Mouse (Mus musculus) neural tube, embryonic 14.5 days (tissue): ENCODE data around the gene Atp8b3. TPM values are rescaled to one million over a fixed set of nuclear protein-coding genes. Genes with fewer than 3 reads are reported as not detected.
A peak's percentile ranks its signal among the peaks of the same experiment; 100 is the strongest.

Source experiments
- ATAC-seq: fragments of 200-750 bp; cut with Nextera tagmentation; 2 replicates; pipeline ENCODE4 v1.8.0; 2017; ENCODE audit warnings: low read depth, mild to moderate bottlenecking, moderate TSS enrichment, moderate library complexity
- H3K27ac ChIP-seq: fragments of 300-500 bp; sonication (generic); 2 replicates; pipeline ENCODE4 v1.5.1; 2014; ENCODE audit warnings: low read depth, mild to moderate bottlenecking, control low read depth, low read length, moderate library complexity, mixed read lengths
- H3K27me3 ChIP-seq: fragments of 300-500 bp; sonication (generic); 2 replicates; pipeline ENCODE4 v1.6.1; 2014; ENCODE audit warnings: low read length; ENCODE audit not compliant: control insufficient read depth, insufficient read depth
- H3K36me3 ChIP-seq: fragments of 300-500 bp; sonication (generic); 2 replicates; pipeline ENCODE4 v1.6.1; 2014; ENCODE audit warnings: low read length, mixed read lengths; ENCODE audit not compliant: control insufficient read depth, insufficient read depth
- H3K4me1 ChIP-seq: fragments of 300-500 bp; sonication (generic); 2 replicates; pipeline ENCODE4 v1.6.1; 2014; ENCODE audit warnings: low read length; ENCODE audit not compliant: control insufficient read depth, insufficient read depth
- H3K4me2 ChIP-seq: fragments of 300-500 bp; sonication (generic); 2 replicates; pipeline ENCODE4 v1.6.1; 2014; ENCODE audit warnings: mild to moderate bottlenecking, low read depth, low read length, control low read depth
- H3K4me3 ChIP-seq: fragments of 300-500 bp; sonication (generic); 2 replicates; pipeline ENCODE4 v1.5.1; 2014; ENCODE audit warnings: low read depth, low read length, control low read depth, mixed read lengths
- H3K9ac ChIP-seq: fragments of 300-500 bp; sonication (generic); replicated peaks from 2 replicates; pipeline ENCODE4 v1.6.1; 2014; ENCODE audit warnings: low read depth, mild to moderate bottlenecking, control low read depth, low read length, mixed read lengths
- H3K9me3 ChIP-seq: fragments of 300-500 bp; sonication (generic); 2 replicates; pipeline ENCODE4 v1.6.1; 2016; ENCODE audit warnings: low read length; ENCODE audit not compliant: control insufficient read depth
- WGBS: fragments of 180-500 bp; shearing (Covaris S2); extraction: QIAGEN DNeasy Blood & Tissue Kit; methylation state at CpG from one replicate; pipeline ENCODE4 v1.1.7; 2014; 5-methylcytosine and 5-hydroxymethylcytosine counted together
- polyA plus RNA-seq: library from polyadenylated mRNA; unstranded; fragments of >200 nt; fragmentation: Nextera tagmentation; extraction: Ambion mirVana; gene quantifications from 2 replicates; pipeline ENCODE4 v1.2.1, GENCODE M21; 2014

The Atp8b3 gene
- polyA plus RNA-seq, 1 experiment from 2014 or later: 0.79 TPM

GRCm38 (mm10) chr10:80496421-80496820, 42.5 kb downstream of the Atp8b3 start:
- 1% methylated on average over 20 of the region's 20 CpGs for WGBS
- H3K27ac ChIP-seq: no peak overlapping the region
- H3K4me2 ChIP-seq: no peak overlapping the region; the same call in 1 of the 2 replicates
- ATAC-seq: no peak
- H3K9me3 ChIP-seq: no peaks in the 10 kb centered on the region
- H3K4me3 ChIP-seq: peak overlapping the region; percentile 32
- H3K36me3 ChIP-seq: no peaks in the 10 kb centered on the region
- H3K9ac ChIP-seq: 0 out of 2 replicates have a peak overlapping the region, but pooled peaks have one; percentile 16
- peaks cover 80% of the 10 kb centered on the region for H3K27me3 ChIP-seq
- 0 out of 2 replicates have a peak, but pooled peaks cover 9% of the 10 kb centered on the region for H3K4me1 ChIP-seq

GRCm38 (mm10) chr10:80495901-80496300, 43.0 kb downstream of the Atp8b3 start:
- ATAC-seq: no peak
- H3K4me2 ChIP-seq: no peak overlapping the region; the same call in 1 of the 2 replicates
- H3K27ac ChIP-seq: no peak overlapping the region
- under 1% methylated on average over 28 of the region's 35 CpGs for WGBS
- H3K9me3 ChIP-seq: no peaks in the 10 kb centered on the region
- H3K36me3 ChIP-seq: no peaks in the 10 kb centered on the region
- H3K4me3 ChIP-seq: peak overlapping the region; percentile 32
- 0 out of 2 replicates have a peak, but pooled peaks cover 9% of the 10 kb centered on the region for H3K4me1 ChIP-seq
- H3K9ac ChIP-seq: no peak overlapping the region
- H3K27me3 ChIP-seq: peaks cover 85% of the 10 kb centered on the region

GRCm38 (mm10) chr10:80494732-80495131, 44.2 kb downstream of the Atp8b3 start, which contains the start of gene Onecut3:
Gene Onecut3 (plus strand): TSS chr10:80494835.
- Histone ChIP-seq H3K9me3 (no peaks in the 10 kb centered on the region), H3K27ac (0 out of 2 replicates have a peak within 1 kb of the TSS, but pooled peaks have one; percentile 16), H3K36me3 (no peaks in the 10 kb centered on the region), H3K4me2 (peak within 1 kb of the TSS; percentile 60), H3K9ac (peak within 1 kb of the TSS; percentile 32), H3K27me3 (peaks cover 83% of the 10 kb centered on the region), H3K4me3 (peak within 1 kb of the TSS; percentile 32), H3K4me1 (0 out of 2 replicates have a peak, but pooled peaks cover 9% of the 10 kb centered on the region)
- peak; percentile 28; the same call in 1 of the 2 replicates for ATAC-seq
- 0% methylated on average over 34 of the region's 42 CpGs for WGBS

- Histone ChIP-seq H3K4me3 (no peak overlapping the region), H3K4me2 (no peak overlapping the region), H3K9me3 (no peaks in the 10 kb centered on the region), H3K36me3 (no peaks in the 10 kb centered on the region), H3K9ac (no peak overlapping the region), H3K27ac (no peak overlapping the region), H3K4me1 (0 out of 2 replicates have a peak, but pooled peaks cover 2% of the 10 kb centered on the region), H3K27me3 (peaks cover 60% of the 10 kb centered on the region)
- 2% methylated on average over 22 of the region's 22 CpGs for WGBS
- no peak for ATAC-seq
These were observed 48.9 kb downstream of the Atp8b3 start for GRCm38 (mm10) chr10:80490051-80490450.

- ATAC-seq: no peak
- H3K9ac ChIP-seq: no peak overlapping the region
- peaks cover 34% of the 10 kb centered on the region for H3K27me3 ChIP-seq
- H3K4me1 ChIP-seq: no peaks in the 10 kb centered on the region
- no peaks in the 10 kb centered on the region for H3K36me3 ChIP-seq
- WGBS: 80% methylated on average over 7 of the region's 7 CpGs
- no peak overlapping the region for H3K27ac ChIP-seq
- no peak overlapping the region for H3K4me2 ChIP-seq
- H3K4me3 ChIP-seq: no peak overlapping the region
- H3K9me3 ChIP-seq: no peaks in the 10 kb centered on the region
These were observed 52.0 kb downstream of the Atp8b3 start for GRCm38 (mm10) chr10:80486862-80487379.

- Histone ChIP-seq H3K4me1 (0 out of 2 replicates have a peak, but pooled peaks cover 2% of the 10 kb centered on the region), H3K4me3 (no peak overlapping the region), H3K27ac (no peak overlapping the region), H3K36me3 (no peaks in the 10 kb centered on the region), H3K9ac (no peak overlapping the region), H3K27me3 (peaks cover 5% of the 10 kb centered on the region; the same call in 1 of the 2 replicates), H3K9me3 (no peaks in the 10 kb centered on the region), H3K4me2 (no peak overlapping the region)
- no peak for ATAC-seq
- 16% methylated on average over 5 of the region's 5 CpGs for WGBS
These were observed 57.9 kb downstream of the Atp8b3 start for GRCm38 (mm10) chr10:80481002-80481401.

- H3K9ac ChIP-seq: no peak overlapping the region
- no peak overlapping the region for H3K4me2 ChIP-seq
- H3K36me3 ChIP-seq: no peaks in the 10 kb centered on the region
- 81% methylated on average over 5 of the region's 5 CpGs for WGBS
- no peak for ATAC-seq
- H3K4me3 ChIP-seq: no peak overlapping the region
- H3K27ac ChIP-seq: no peak overlapping the region
- no peaks in the 10 kb centered on the region for H3K9me3 ChIP-seq
- H3K27me3 ChIP-seq: no peaks in the 10 kb centered on the region; the same call in 1 of the 2 replicates
- 0 out of 2 replicates have a peak, but pooled peaks cover 2% of the 10 kb centered on the region for H3K4me1 ChIP-seq
These were observed 60.4 kb downstream of the Atp8b3 start for GRCm38 (mm10) chr10:80478531-80478930.

DNA sequence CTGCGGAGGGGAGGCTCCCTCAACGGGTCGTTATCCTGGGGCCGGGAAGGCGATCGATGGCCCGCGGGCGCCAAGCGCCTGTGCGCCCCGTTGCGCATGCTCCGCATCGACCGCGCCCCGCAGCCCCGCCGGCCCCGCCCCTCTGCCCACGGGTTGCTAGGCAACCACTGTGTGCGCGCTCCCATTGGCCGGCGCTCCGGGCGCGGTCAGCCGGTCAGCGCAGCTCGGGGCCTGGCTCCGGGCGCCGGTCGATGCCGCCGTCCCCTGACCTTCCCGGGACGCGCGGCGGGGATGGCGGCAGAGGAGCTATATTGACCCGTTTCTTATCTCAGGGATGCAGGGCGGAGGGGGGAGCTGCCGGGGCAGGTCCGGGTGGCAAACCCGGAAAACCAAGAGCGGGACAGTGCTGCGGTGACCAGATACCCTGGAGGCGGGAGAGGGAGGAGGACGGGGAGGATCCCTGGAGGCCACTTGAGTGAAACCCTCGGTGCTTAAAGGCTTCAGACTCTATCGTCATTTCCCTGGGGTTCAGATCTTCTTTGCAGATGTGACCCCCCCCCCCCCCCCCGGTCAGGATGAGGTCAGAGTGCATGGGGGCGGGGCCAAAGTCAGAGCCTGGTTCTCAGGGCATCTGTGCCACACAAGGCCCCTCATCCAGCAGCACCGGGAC, 63.5 kb downstream of the Atp8b3 start:
- H3K27me3 ChIP-seq: no peaks in the 10 kb centered on the region
- peak overlapping the region; percentile 62 for H3K4me3 ChIP-seq
- WGBS: 1% methylated on average over 57 of the region's 58 CpGs
- ATAC-seq: peak; percentile 91
- no peaks in the 10 kb centered on the region for H3K4me1 ChIP-seq
- peak overlapping the region; percentile 74 for H3K27ac ChIP-seq
- peak overlapping the region; percentile 79 for H3K9ac ChIP-seq
- H3K36me3 ChIP-seq: no peaks in the 10 kb centered on the region
- H3K9me3 ChIP-seq: no peaks in the 10 kb centered on the region
- H3K4me2 ChIP-seq: peak overlapping the region; percentile 66
